Mouse (Mus musculus) heart, embryonic 15.5 days (tissue): Measurements from ENCODE around the gene Gm9999. TPM values are rescaled to one million over a fixed set of nuclear protein-coding genes. Genes with fewer than 3 reads are reported as not detected.
A peak's percentile ranks its signal among the peaks of the same experiment; 100 is the strongest.

ENCODE experiments used
- ATAC-seq: fragments of 200-750 bp; cut with Nextera tagmentation; replicated peaks from 2 replicates; pipeline ENCODE4 v1.8.0; 2017; ENCODE audit warnings: low read depth, moderate TSS enrichment; ENCODE audit not compliant: insufficient number of reproducible peaks, insufficient read depth, low FRiP score
- H3K27ac ChIP-seq: fragments of 300-500 bp; sonication (generic); 2 replicates; pipeline ENCODE4 v1.5.1; 2015; ENCODE audit warnings: mild to moderate bottlenecking, inconsistent platforms
- H3K27me3 ChIP-seq: fragments of 300-500 bp; sonication (generic); 2 replicates; pipeline ENCODE4 v1.6.1; 2015; ENCODE audit warnings: inconsistent platforms
- H3K36me3 ChIP-seq: fragments of 300-500 bp; sonication (generic); 2 replicates; pipeline ENCODE4 v1.6.1; 2015; ENCODE audit warnings: mild to moderate bottlenecking, inconsistent platforms
- H3K4me1 ChIP-seq: fragments of 300-500 bp; sonication (generic); replicated peaks from 2 replicates; pipeline ENCODE4 v1.6.1; 2015; ENCODE audit warnings: inconsistent platforms
- H3K4me2 ChIP-seq: fragments of 300-500 bp; sonication (generic); 2 replicates; pipeline ENCODE4 v1.6.1; 2015; ENCODE audit warnings: inconsistent platforms, mild to moderate bottlenecking, moderate library complexity
- H3K4me3 ChIP-seq: fragments of 300-500 bp; sonication (generic); 2 replicates; pipeline ENCODE4 v1.5.1; 2015; ENCODE audit warnings: mild to moderate bottlenecking, inconsistent platforms
- H3K9ac ChIP-seq: fragments of 300-500 bp; sonication (generic); 2 replicates; pipeline ENCODE4 v1.6.1; 2015; ENCODE audit warnings: mild to moderate bottlenecking, inconsistent platforms
- H3K9me3 ChIP-seq: fragments of 300-500 bp; sonication (generic); replicated peaks from 2 replicates; pipeline ENCODE4 v1.6.1; 2016; ENCODE audit warnings: inconsistent platforms
- WGBS: fragments of 180-500 bp; shearing (Covaris S2); methylation state at CpG from one replicate; pipeline ENCODE4 v1.1.7; 2015; ENCODE audit warnings: mixed read lengths; 5-methylcytosine and 5-hydroxymethylcytosine counted together
- polyA plus RNA-seq: library from polyadenylated mRNA; unstranded; fragments of >200 nt; fragmentation: Nextera tagmentation; extraction: Ambion mirVana; gene quantifications from 2 replicates; pipeline ENCODE4 v1.2.1, GENCODE M21; 2015

Gene Gm9999
- polyA plus RNA-seq: not detected in 2 replicates

GRCm38 (mm10) chr7:46983280-46983679 lies at the start of gene Gm9999:
Gene Gm9999 (plus strand): TSS chr7:46983580.
- H3K27me3 ChIP-seq: no peaks in the 10 kb centered on the region
- no peaks in the 10 kb centered on the region for H3K9me3 ChIP-seq
- ATAC-seq: no peak
- H3K4me1 ChIP-seq: no peaks in the 10 kb centered on the region; the same call in 1 of the 2 replicates
- 82% methylated on average over 3 of the region's 3 CpGs for WGBS
- no peaks in the 10 kb centered on the region for H3K36me3 ChIP-seq
- H3K27ac ChIP-seq: no peak within 1 kb of the TSS
- no peak within 1 kb of the TSS for H3K4me2 ChIP-seq
- H3K9ac ChIP-seq: no peak within 1 kb of the TSS
- H3K4me3 ChIP-seq: no peak within 1 kb of the TSS

GRCm38 (mm10) chr7:46934788-46935187 lies 48.6 kb upstream of the Gm9999 start:
- WGBS: 77% methylated on average over 8 of the region's 8 CpGs
- no peak overlapping the region for H3K4me3 ChIP-seq
- ATAC-seq: no peak
- no peak overlapping the region for H3K9ac ChIP-seq
- H3K27me3 ChIP-seq: no peaks in the 10 kb centered on the region
- H3K4me2 ChIP-seq: no peak overlapping the region
- peaks cover 43% of the 10 kb centered on the region for H3K36me3 ChIP-seq
- H3K9me3 ChIP-seq: no peaks in the 10 kb centered on the region
- H3K27ac ChIP-seq: no peak overlapping the region
- no peaks in the 10 kb centered on the region for H3K4me1 ChIP-seq

- Histone ChIP-seq H3K4me3 (no peak overlapping the region), H3K36me3 (peaks cover 44% of the 10 kb centered on the region), H3K4me2 (no peak overlapping the region), H3K4me1 (peaks cover 2% of the 10 kb centered on the region; the same call in 1 of the 2 replicates), H3K9me3 (no peaks in the 10 kb centered on the region), H3K27ac (no peak overlapping the region), H3K27me3 (no peaks in the 10 kb centered on the region), H3K9ac (no peak overlapping the region)
- 40% methylated on average over 4 of the region's 4 CpGs for WGBS
- no peak for ATAC-seq
These were observed 47.5 kb upstream of the Gm9999 start for GRCm38 (mm10) chr7:46935847-46936246.

GRCm38 (mm10) chr7:46957831-46958691 lies 25.3 kb upstream of the Gm9999 start, which contains the start of gene Uevld:
Gene Uevld (minus strand): TSS chr7:46958527.
- peak within 1 kb of the TSS; percentile 24; the same call in 1 of the 2 replicates for H3K27ac ChIP-seq
- H3K4me1 ChIP-seq: peaks cover 29% of the 10 kb centered on the region
- peak within 1 kb of the TSS; percentile 74 for H3K9ac ChIP-seq
- H3K36me3 ChIP-seq: peaks cover 21% of the 10 kb centered on the region
- H3K9me3 ChIP-seq: no peaks in the 10 kb centered on the region
- H3K4me2 ChIP-seq: peak within 1 kb of the TSS; percentile 90
- peak; percentile 87 for ATAC-seq
- no peaks in the 10 kb centered on the region for H3K27me3 ChIP-seq
- H3K4me3 ChIP-seq: peak within 1 kb of the TSS; percentile 70
- WGBS: under 1% methylated on average over 51 of the region's 51 CpGs

- peaks cover 13% of the 10 kb centered on the region for H3K36me3 ChIP-seq
- H3K4me3 ChIP-seq: peak overlapping the region; percentile 70
- H3K9ac ChIP-seq: peak overlapping the region; percentile 74
- peak overlapping the region; percentile 90 for H3K4me2 ChIP-seq
- H3K9me3 ChIP-seq: no peaks in the 10 kb centered on the region
- H3K27ac ChIP-seq: no peak overlapping the region
- no peak for ATAC-seq
- no peaks in the 10 kb centered on the region for H3K27me3 ChIP-seq
- WGBS: 16% methylated on average over 9 of the region's 9 CpGs
- peaks cover 35% of the 10 kb centered on the region for H3K4me1 ChIP-seq
These were observed 24.5 kb upstream of the Gm9999 start for GRCm38 (mm10) chr7:46958853-46959252.

DNA sequence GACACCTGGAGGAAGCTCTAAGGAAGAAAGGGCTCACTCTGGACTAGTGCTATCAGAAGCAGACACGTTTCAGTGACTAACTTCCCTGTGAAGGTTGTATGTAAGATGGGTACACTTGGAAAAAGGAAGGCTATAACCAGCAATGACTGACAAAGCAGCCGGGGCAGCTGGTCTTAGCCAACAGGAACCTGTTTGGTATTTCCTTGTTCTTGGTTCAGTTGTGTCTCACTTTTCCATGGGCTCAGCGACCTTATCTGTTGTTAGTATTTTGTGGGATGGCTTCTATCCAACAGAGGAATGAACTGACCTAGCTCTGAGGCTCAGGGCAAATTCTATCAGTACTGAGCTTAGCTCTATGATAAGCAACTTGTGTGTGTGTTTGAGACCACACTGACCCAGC lies 22.4 kb upstream of the Gm9999 start:
- Histone ChIP-seq H3K4me3 (no peak overlapping the region), H3K4me1 (peaks cover 35% of the 10 kb centered on the region), H3K9ac (no peak overlapping the region), H3K36me3 (no peaks in the 10 kb centered on the region), H3K27me3 (no peaks in the 10 kb centered on the region), H3K9me3 (no peaks in the 10 kb centered on the region), H3K27ac (no peak overlapping the region), H3K4me2 (no peak overlapping the region)
- no peak for ATAC-seq
- 40% methylated on average over 3 of the region's 3 CpGs for WGBS

- no peak for ATAC-seq
- peak overlapping the region; percentile 72 for H3K27ac ChIP-seq
- H3K9ac ChIP-seq: no peak overlapping the region
- H3K27me3 ChIP-seq: no peaks in the 10 kb centered on the region
- H3K4me3 ChIP-seq: no peak overlapping the region
- H3K4me1 ChIP-seq: peaks cover 33% of the 10 kb centered on the region
- H3K4me2 ChIP-seq: no peak overlapping the region
- H3K36me3 ChIP-seq: no peaks in the 10 kb centered on the region
- H3K9me3 ChIP-seq: no peaks in the 10 kb centered on the region
These were observed 21.2 kb upstream of the Gm9999 start for GRCm38 (mm10) chr7:46962132-46962531.

DNA sequence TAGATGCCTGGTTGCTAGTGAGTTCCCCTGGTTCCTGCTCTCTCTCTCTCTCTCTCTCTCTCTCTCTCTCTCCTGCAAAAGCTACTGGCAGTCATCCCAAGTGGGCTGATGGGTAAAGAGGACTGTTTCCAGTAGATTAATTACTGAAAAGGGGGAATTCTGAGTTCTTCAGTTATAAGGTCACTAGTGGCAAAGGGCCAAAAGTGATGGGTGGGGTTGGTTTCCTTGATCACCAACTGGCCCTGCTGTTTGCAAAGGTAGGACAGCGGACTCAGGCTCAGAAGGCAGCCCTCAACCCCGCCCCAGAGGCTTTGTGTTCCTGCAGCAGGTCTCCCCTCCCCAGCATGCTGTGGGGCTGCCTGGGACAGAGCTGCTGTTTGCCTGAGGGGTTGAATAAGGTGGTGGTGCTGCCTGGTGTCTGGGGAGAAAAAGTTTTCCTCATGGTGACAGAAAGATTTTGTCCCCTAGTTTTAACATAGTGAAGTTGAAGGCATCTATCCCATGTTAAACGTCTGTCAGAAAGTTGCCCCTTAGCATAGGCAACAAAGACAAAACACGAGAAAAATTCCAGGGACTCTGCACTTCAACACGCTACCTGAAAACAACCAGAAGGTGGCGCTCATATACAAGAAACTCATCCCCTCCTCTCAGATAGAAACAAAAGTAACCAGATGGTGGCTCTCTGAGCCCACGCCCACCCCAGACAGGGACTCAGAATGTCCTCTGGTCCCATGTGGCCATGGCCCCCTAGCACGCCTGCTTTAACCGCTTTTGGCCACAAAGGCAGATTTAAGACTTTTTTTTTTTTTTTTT lies 20.4 kb upstream of the Gm9999 start:
- Histone ChIP-seq H3K4me1 (peaks cover 27% of the 10 kb centered on the region), H3K36me3 (no peaks in the 10 kb centered on the region), H3K4me2 (peak overlapping the region; percentile 51), H3K9ac (no peak overlapping the region), H3K27ac (peak overlapping the region; percentile 72), H3K27me3 (no peaks in the 10 kb centered on the region), H3K9me3 (no peaks in the 10 kb centered on the region), H3K4me3 (no peak overlapping the region)
- 2% methylated on average over 9 of the region's 9 CpGs for WGBS
- ATAC-seq: peak; percentile 65

DNA sequence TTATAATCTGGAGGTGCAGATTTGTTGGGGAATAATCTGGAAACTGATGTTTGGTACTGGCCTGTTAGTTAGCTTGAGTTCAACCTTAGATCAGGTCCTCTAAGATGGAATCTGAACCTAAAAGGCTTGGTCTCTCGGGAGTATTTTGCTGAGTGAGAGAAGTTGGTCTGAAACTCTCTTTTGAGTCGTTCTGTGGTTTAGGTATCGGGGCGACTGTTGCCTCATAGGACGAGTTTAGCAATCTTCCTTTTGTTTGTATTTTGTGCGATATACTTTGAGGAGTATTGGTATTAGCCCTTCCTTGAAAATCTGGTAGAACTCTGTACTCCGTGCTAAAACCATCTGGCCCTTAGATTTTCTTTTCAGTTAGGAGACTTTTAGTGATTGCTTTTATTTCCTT lies 19.3 kb upstream of the Gm9999 start:
- Histone ChIP-seq H3K9me3 (no peaks in the 10 kb centered on the region), H3K4me2 (no peak overlapping the region), H3K4me1 (peaks cover 24% of the 10 kb centered on the region), H3K4me3 (no peak overlapping the region), H3K27ac (no peak overlapping the region), H3K27me3 (no peaks in the 10 kb centered on the region), H3K36me3 (no peaks in the 10 kb centered on the region), H3K9ac (no peak overlapping the region)
- no peak for ATAC-seq
- 79% methylated on average over 7 of the region's 7 CpGs for WGBS

GRCm38 (mm10) chr7:46969898-46970297 lies 13.5 kb upstream of the Gm9999 start:
- Histone ChIP-seq H3K9me3 (no peaks in the 10 kb centered on the region), H3K9ac (no peak overlapping the region), H3K27me3 (no peaks in the 10 kb centered on the region), H3K4me3 (no peak overlapping the region), H3K4me2 (no peak overlapping the region), H3K4me1 (no peaks in the 10 kb centered on the region), H3K36me3 (no peaks in the 10 kb centered on the region), H3K27ac (no peak overlapping the region)
- ATAC-seq: no peak
- 82% methylated on average over 4 of the region's 4 CpGs for WGBS

DNA sequence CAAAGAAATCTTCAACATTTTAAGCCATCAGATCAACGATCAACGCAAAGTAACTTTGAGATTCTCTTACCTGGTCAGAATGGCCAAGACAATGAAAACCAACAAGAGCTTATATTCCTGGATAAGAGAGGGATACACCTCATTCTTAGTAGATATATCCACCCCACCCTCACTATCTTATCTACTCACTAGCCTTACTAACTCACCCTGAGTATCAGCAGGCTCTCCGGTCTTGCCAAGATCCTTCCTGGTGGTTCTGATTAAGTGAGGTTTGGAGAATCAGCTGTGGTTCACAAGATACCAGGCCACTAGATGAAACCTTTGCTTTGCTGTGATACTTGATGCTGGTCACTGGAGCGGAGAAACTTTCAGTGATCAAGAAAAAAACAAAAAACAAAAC lies 8.7 kb upstream of the Gm9999 start:
- H3K4me3 ChIP-seq: no peak overlapping the region
- H3K4me2 ChIP-seq: no peak overlapping the region
- H3K9ac ChIP-seq: no peak overlapping the region
- no peak for ATAC-seq
- H3K27ac ChIP-seq: no peak overlapping the region
- WGBS: 93% methylated on average over 4 of the region's 4 CpGs
- H3K36me3 ChIP-seq: no peaks in the 10 kb centered on the region
- no peaks in the 10 kb centered on the region for H3K9me3 ChIP-seq
- H3K4me1 ChIP-seq: no peaks in the 10 kb centered on the region
- no peaks in the 10 kb centered on the region for H3K27me3 ChIP-seq
